Mouse (Mus musculus): ENCODE data around the gene Olfr907. TPM values are rescaled to one million over a fixed set of nuclear protein-coding genes. Genes with fewer than 3 reads are reported as not detected.

Olfr907 gene
- not detected for total RNA-seq (2021)

- intact Hi-C loops (cut with DNase I), result no loop called here
- no peak for DNase-seq (ENCODE audit: extremely low spot score in 1 of 2, low spot score in 2 of 2)
Observed at GRCm38 (mm10) chr9:38495501-38495900, at the start of gene Olfr907. TSS of gene Olfr907 (plus strand) at chr9:38495801.

GRCm38 (mm10) chr9:38447352-38447751, 48.2 kb upstream of the Olfr907 start, which contains the start of gene Olfr902:
TSS of gene Olfr902 (plus strand) at chr9:38447652.
- intact Hi-C loops (cut with DNase I), result no loop called here
- DNase-seq (ENCODE audit: extremely low spot score in 1 of 2, low spot score in 2 of 2), result no peak

GRCm38 (mm10) chr9:38462844-38463243, 32.8 kb upstream of the Olfr907 start, which contains the start of gene Olfr904:
TSS of gene Olfr904 (plus strand) at chr9:38463144.
- intact Hi-C loops (cut with DNase I), result no loop called here
- no peak for DNase-seq (ENCODE audit: extremely low spot score in 1 of 2, low spot score in 2 of 2)

GRCm38 (mm10) chr9:38470807-38471206, 24.8 kb upstream of the Olfr907 start, which contains the start of gene Olfr905:
TSS of gene Olfr905 (plus strand) at chr9:38471107.
- intact Hi-C loops (cut with DNase I), result no loop called here
- DNase-seq (ENCODE audit: extremely low spot score in 1 of 2, low spot score in 2 of 2), result no peak

- intact Hi-C loops (cut with DNase I), result no loop called here
- DNase-seq (ENCODE audit: extremely low spot score in 1 of 2, low spot score in 2 of 2), result no peak
Observed at GRCm38 (mm10) chr9:38486785-38487184, 8.8 kb upstream of the Olfr907 start, which contains the start of gene Olfr906. TSS of gene Olfr906 (plus strand) at chr9:38487085.

- intact Hi-C loops (cut with DNase I), result no loop called here
- DNase-seq (ENCODE audit: extremely low spot score in 1 of 2, low spot score in 2 of 2), result no peak
Observed at GRCm38 (mm10) chr9:38512353-38512752, 16.8 kb downstream of the Olfr907 start.

- no peak for DNase-seq (ENCODE audit: extremely low spot score in 1 of 2, low spot score in 2 of 2)
- intact Hi-C loops (cut with DNase I), result no loop called here
Observed at GRCm38 (mm10) chr9:38521280-38521679, 25.7 kb downstream of the Olfr907 start, which contains the start of gene Olfr911-ps1. TSS of gene Olfr911-ps1 (plus strand) at chr9:38521580.

- DNase-seq (ENCODE audit: extremely low spot score in 1 of 2, low spot score in 2 of 2), result no peak
- intact Hi-C loops (cut with DNase I), result no loop called here
Observed at GRCm38 (mm10) chr9:38537549-38537948, 41.9 kb downstream of the Olfr907 start, which contains the start of gene Olfr910. TSS of gene Olfr910 (plus strand) at chr9:38537849.

Other genes with a start within 250 kb of the Olfr907 start
- gene Olfr143, start 243.0 kb upstream of the Olfr907 start, total RNA-seq (2021), result not detected
- not detected for gene Olfr895, start 227.9 kb upstream of the Olfr907 start, total RNA-seq (2021)
- not detected for gene Olfr896-ps1, start 204.7 kb upstream of the Olfr907 start, total RNA-seq (2021)
- not detected for gene Olfr25, start 166.7 kb upstream of the Olfr907 start, total RNA-seq (2021)
- gene Olfr898, start 147.4 kb upstream of the Olfr907 start, total RNA-seq (2021), result not detected
- not detected for gene Olfr250, start 128.9 kb upstream of the Olfr907 start, total RNA-seq (2021)
- not detected for gene Olfr251, start 118.7 kb upstream of the Olfr907 start, total RNA-seq (2021)
- not detected for gene Olfr147, start 94.1 kb upstream of the Olfr907 start, total RNA-seq (2021)
- not detected for gene Olfr901, start 66.3 kb upstream of the Olfr907 start, total RNA-seq (2021)
- not detected for gene Olfr902, start 48.1 kb upstream of the Olfr907 start, total RNA-seq (2021)
- gene Olfr904, start 32.7 kb upstream of the Olfr907 start, total RNA-seq (2021), result not detected
- gene Olfr905, start 24.7 kb upstream of the Olfr907 start, total RNA-seq (2021), result not detected
- gene Olfr906, start 8.7 kb upstream of the Olfr907 start, total RNA-seq (2021), result not detected
- gene Olfr911-ps1, start 25.8 kb downstream of the Olfr907 start, total RNA-seq (2021), result not detected
- not detected for gene Olfr910, start 42.0 kb downstream of the Olfr907 start, total RNA-seq (2021)
- gene Olfr912, start 84.4 kb downstream of the Olfr907 start, total RNA-seq (2021), result not detected
- not detected for gene Olfr913, start 97.0 kb downstream of the Olfr907 start, total RNA-seq (2021)
- not detected for gene Olfr914, start 109.3 kb downstream of the Olfr907 start, total RNA-seq (2021)
- gene Olfr916, start 164.1 kb downstream of the Olfr907 start, total RNA-seq (2021), result not detected
- gene Olfr917, start 170.0 kb downstream of the Olfr907 start, total RNA-seq (2021), result not detected
- gene Olfr918, start 178.8 kb downstream of the Olfr907 start, total RNA-seq (2021), result not detected
- not detected for gene Olfr919, start 207.9 kb downstream of the Olfr907 start, total RNA-seq (2021)
- gene Vwa5a, start 222.5 kb downstream of the Olfr907 start, total RNA-seq (2021), result 10 to 100 TPM in 1 of 2 experiments, 1 to 10 TPM in 1; 7.7 to 10.1 TPM

Data from left cerebral cortex, postnatal 10 days (tissue).